In genomic region chr13:24545677-24546076, GRCm38 (mm10) we compare ENCODE assay signal across 21 mouse cellular contexts.
"Had no signal": no experiment of that assay in that cellular context is flagged by ENCODE, and none has a peak within 500 bp of the region (broad histone marks: within the 10 kb centered on the region; RNA-seq: fewer than 3 reads in every experiment).

No protein-coding gene starts in this region.

- H3K9ac ChIP-seq: liver, embryonic 13.5 days; liver, embryonic 15.5 days; liver, postnatal 0 days; midbrain, embryonic 13.5 days; midbrain, embryonic 15.5 days; neural tube, embryonic 13.5 days; neural tube, embryonic 15.5 days had no signal

- H3K27me3 ChIP-seq: liver, embryonic 13.5 days; liver, embryonic 15.5 days; megakaryocyte, embryonic 14.5 days; midbrain, embryonic 13.5 days; midbrain, embryonic 15.5 days; neural tube, embryonic 13.5 days; neural tube, embryonic 15.5 days had no signal

- H3K36me3 ChIP-seq: liver, embryonic 13.5 days; liver, embryonic 15.5 days; midbrain, embryonic 13.5 days; midbrain, embryonic 15.5 days; neural tube, embryonic 13.5 days; neural tube, embryonic 15.5 days had no signal

- H3K4me2 ChIP-seq: liver, embryonic 11.5 days; liver, embryonic 13.5 days; liver, embryonic 15.5 days; midbrain, embryonic 11.5 days; midbrain, embryonic 13.5 days; midbrain, embryonic 15.5 days; neural tube, embryonic 13.5 days; neural tube, embryonic 15.5 days had no signal

- H3K9me3 ChIP-seq: liver, embryonic 13.5 days; liver, embryonic 15.5 days; megakaryocyte, embryonic 14.5 days; midbrain, embryonic 13.5 days; midbrain, embryonic 15.5 days; neural tube, embryonic 13.5 days; neural tube, embryonic 15.5 days had no signal

- ATAC-seq: liver, postnatal 0 days; midbrain, embryonic 13.5 days; midbrain, embryonic 15.5 days had no signal

- H3K27ac ChIP-seq: liver, embryonic 13.5 days; liver, embryonic 15.5 days; macrophage; midbrain, embryonic 13.5 days; midbrain, embryonic 15.5 days; neural tube, embryonic 13.5 days; neural tube, embryonic 15.5 days had no signal

- H3K4me3 ChIP-seq: liver, embryonic 13.5 days; liver, embryonic 15.5 days; megakaryocyte, embryonic 14.5 days; midbrain, embryonic 13.5 days; midbrain, embryonic 15.5 days; neural tube, embryonic 13.5 days; neural tube, embryonic 15.5 days had no signal

- DNase-seq: liver, embryonic 13.5 days; liver, postnatal 0 days; lung, postnatal 14 days; lung, postnatal 36 days; retina, postnatal 1 day; right cerebral cortex, adult 18-20 months; right cerebral cortex, postnatal 25 days; right cerebral cortex, postnatal 4 days; spleen, adult 18-20 months; thymus, adult 18-20 months; thymus, postnatal 14 days; thymus, postnatal 36 days had no signal
